Mouse (Mus musculus) ovary, adult 10 weeks (tissue): ENCODE data around the gene Wfdc3. TPM values are rescaled to one million over a fixed set of nuclear protein-coding genes. Genes with fewer than 3 reads are reported as not detected.

ENCODE experiments used
- polyA plus RNA-seq: library from polyadenylated mRNA; stranded (reverse); fragments of 350-450 nt; fragmentation: Illumina TruSeq; extraction: RNeasy Lipid Tissue Mini Kit (QIAGEN cat#74804); gene quantifications from one replicate; pipeline ENCODE4 v1.2.3, GENCODE M21; 2014

Wfdc3 gene
- 0.57 TPM for polyA plus RNA-seq

GRCm38 (mm10) chr2:164745843-164746479, at the start of gene Wfdc3, which contains the start of gene Dnttip1:
Wfdc3 (minus strand) TSS chr2:164745931.
Dnttip1 (plus strand) TSS chr2:164745983.

GRCm38 (mm10) chr2:164785481-164786387, 40.0 kb upstream of the Wfdc3 start, which contains the start of gene Snx21:
Snx21 (plus strand) TSS chr2:164785823.

GRCm38 (mm10) chr2:164779481-164780086, 33.9 kb upstream of the Wfdc3 start, which contains the start of gene Tnnc2:
Tnnc2 (minus strand) TSS chr2:164779967.

GRCm38 (mm10) chr2:164769258-164770037, 23.7 kb upstream of the Wfdc3 start, which contains the start of gene Ube2c:
Ube2c (plus strand) TSS chr2:164769898.

GRCm38 (mm10) chr2:164715005-164715404, 30.7 kb downstream of the Wfdc3 start, which contains the start of gene Spint5:
Spint5 (plus strand) TSS chr2:164715305.

GRCm38 (mm10) chr2:164698201-164698600, 47.5 kb downstream of the Wfdc3 start, which contains the start of gene Spint4:
Spint4 (plus strand) TSS chr2:164698501.

GRCm38 (mm10) chr2:164684807-164685206, 60.9 kb downstream of the Wfdc3 start, which contains the start of gene Wfdc13:
Wfdc13 (plus strand) TSS chr2:164685107.

Other genes with a start within 250 kb of the Wfdc3 start
- 8.6 TPM for gene Pigt, start 248.4 kb downstream of the Wfdc3 start, polyA plus RNA-seq
- 1.8 TPM for gene Wfdc2, start 183.5 kb downstream of the Wfdc3 start, polyA plus RNA-seq
- gene Spint3, start 172.5 kb downstream of the Wfdc3 start, polyA plus RNA-seq: not detected
- gene Wfdc6a, start 160.5 kb downstream of the Wfdc3 start, polyA plus RNA-seq: 0.66 TPM
- gene Eppin, start 152.3 kb downstream of the Wfdc3 start, polyA plus RNA-seq: not detected
- not detected for gene Wfdc6b, start 132.4 kb downstream of the Wfdc3 start, polyA plus RNA-seq
- not detected for gene Wfdc8, start 132.3 kb downstream of the Wfdc3 start, polyA plus RNA-seq
- gene Wfdc16, start 107.1 kb downstream of the Wfdc3 start, polyA plus RNA-seq: not detected
- gene Wfdc10, start 89.9 kb downstream of the Wfdc3 start, polyA plus RNA-seq: 4.0 TPM
- gene Wfdc9, start 89.3 kb downstream of the Wfdc3 start, polyA plus RNA-seq: not detected
- not detected for gene Wfdc11, start 71.8 kb downstream of the Wfdc3 start, polyA plus RNA-seq
- gene Wfdc13, start 60.8 kb downstream of the Wfdc3 start, polyA plus RNA-seq: not detected
- gene Spint4, start 47.4 kb downstream of the Wfdc3 start, polyA plus RNA-seq: not detected
- not detected for gene Spint5, start 30.6 kb downstream of the Wfdc3 start, polyA plus RNA-seq
- 5.2 TPM for gene Dnttip1, start 52 bp upstream of the Wfdc3 start, polyA plus RNA-seq
- 21.0 TPM for gene Ube2c, start 24.0 kb upstream of the Wfdc3 start, polyA plus RNA-seq
- not detected for gene Tnnc2, start 34.0 kb upstream of the Wfdc3 start, polyA plus RNA-seq
- gene Snx21, start 39.9 kb upstream of the Wfdc3 start, polyA plus RNA-seq: 2.3 TPM
- not detected for gene Acot8, start 59.0 kb upstream of the Wfdc3 start, polyA plus RNA-seq
- 3.5 TPM for gene Zswim3, start 59.2 kb upstream of the Wfdc3 start, polyA plus RNA-seq
- 3.2 TPM for gene Zswim1, start 76.8 kb upstream of the Wfdc3 start, polyA plus RNA-seq
- not detected for gene Spata25, start 82.6 kb upstream of the Wfdc3 start, polyA plus RNA-seq
- gene Ctsa, start 86.9 kb upstream of the Wfdc3 start, polyA plus RNA-seq: 36.8 TPM
- gene Neurl2, start 87.5 kb upstream of the Wfdc3 start, polyA plus RNA-seq: not detected
- 3.1 TPM for gene Pltp, start 111.8 kb upstream of the Wfdc3 start, polyA plus RNA-seq
- 4.6 TPM for gene Pcif1, start 133.4 kb upstream of the Wfdc3 start, polyA plus RNA-seq
- not detected for gene Zfp335, start 165.8 kb upstream of the Wfdc3 start, polyA plus RNA-seq
- 8.1 TPM for gene Mmp9, start 194.8 kb upstream of the Wfdc3 start, polyA plus RNA-seq
- gene Slc12a5, start 214.9 kb upstream of the Wfdc3 start, polyA plus RNA-seq: 1.5 TPM